Mouse (Mus musculus) layer of hippocampus, adult 11-12 months (tissue): ENCODE measurements at regions not wholly inside any gene's neighbourhood (a gene's known extent, or its start where the extent isn't known, plus 50 kb on each side); places are given as distances from the start of the nearest gene placed in this dataset.

Experiments
- DNase-seq: peaks from one replicate; pipeline ENCODE4 v3.0.0; 2022; ENCODE audit warnings: low spot score

DNA sequence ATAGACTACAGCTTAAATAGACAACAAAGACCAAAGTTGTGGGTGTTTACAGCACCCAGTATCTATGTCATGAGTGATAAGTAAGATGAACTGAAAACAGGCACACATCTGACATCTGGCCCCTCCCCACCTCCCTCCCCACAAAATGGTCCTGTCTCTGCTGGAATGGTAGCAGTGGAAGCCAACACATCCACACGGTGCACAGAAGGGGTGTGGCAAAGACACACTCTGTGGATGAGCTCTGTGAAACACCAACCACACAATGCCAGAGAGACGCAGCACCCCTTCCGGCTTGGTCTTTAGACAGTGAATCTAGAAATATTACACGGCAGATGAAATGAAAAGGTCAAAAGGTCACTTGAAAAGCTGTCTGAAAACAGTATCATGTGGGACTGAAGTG, 85.6 kb downstream of the Fgf18 start:
- DNase-seq, result no peak

DNA sequence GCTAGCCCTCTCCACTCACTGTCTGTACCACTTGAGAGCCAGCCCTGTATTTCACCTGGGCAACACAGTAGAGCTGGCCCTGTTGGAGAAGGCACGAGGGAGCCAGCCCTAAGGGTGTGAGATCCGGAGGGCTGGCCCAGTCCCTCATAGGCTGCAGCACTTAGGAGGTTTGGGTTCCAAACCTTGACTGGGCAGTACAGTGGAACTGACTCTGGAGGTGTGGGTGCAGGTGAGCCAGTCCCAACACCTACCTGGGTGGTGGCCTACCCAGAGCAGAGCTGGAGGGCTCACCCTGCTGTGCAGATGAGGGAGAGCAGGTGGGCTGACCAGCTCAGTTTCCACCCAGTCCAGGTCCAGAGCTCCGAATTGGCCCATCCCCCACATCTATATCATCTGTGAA, 86.8 kb downstream of the Fgf18 start:
- DNase-seq, result no peak

DNA sequence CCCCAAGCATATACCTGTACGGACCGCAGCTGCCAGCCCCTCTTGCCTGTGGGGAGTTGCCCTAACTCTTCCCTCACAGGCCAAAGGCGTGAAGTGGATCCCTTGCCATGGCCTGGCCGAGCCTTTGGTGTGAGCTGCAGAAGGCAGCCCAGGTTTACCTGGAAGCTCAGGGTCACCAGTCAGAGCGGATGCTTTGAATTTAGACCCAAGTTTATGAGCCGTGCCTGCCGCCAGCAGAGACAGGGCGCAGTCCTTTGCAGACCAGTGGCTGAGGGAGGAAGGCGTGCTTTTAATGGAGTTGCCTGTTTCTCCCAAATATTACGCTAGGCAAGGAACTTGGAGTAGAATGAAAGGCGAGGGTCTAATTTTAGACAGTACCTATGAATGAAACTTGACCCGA, 97.0 kb downstream of the Fgf18 start:
- DNase-seq, result no peak

DNA sequence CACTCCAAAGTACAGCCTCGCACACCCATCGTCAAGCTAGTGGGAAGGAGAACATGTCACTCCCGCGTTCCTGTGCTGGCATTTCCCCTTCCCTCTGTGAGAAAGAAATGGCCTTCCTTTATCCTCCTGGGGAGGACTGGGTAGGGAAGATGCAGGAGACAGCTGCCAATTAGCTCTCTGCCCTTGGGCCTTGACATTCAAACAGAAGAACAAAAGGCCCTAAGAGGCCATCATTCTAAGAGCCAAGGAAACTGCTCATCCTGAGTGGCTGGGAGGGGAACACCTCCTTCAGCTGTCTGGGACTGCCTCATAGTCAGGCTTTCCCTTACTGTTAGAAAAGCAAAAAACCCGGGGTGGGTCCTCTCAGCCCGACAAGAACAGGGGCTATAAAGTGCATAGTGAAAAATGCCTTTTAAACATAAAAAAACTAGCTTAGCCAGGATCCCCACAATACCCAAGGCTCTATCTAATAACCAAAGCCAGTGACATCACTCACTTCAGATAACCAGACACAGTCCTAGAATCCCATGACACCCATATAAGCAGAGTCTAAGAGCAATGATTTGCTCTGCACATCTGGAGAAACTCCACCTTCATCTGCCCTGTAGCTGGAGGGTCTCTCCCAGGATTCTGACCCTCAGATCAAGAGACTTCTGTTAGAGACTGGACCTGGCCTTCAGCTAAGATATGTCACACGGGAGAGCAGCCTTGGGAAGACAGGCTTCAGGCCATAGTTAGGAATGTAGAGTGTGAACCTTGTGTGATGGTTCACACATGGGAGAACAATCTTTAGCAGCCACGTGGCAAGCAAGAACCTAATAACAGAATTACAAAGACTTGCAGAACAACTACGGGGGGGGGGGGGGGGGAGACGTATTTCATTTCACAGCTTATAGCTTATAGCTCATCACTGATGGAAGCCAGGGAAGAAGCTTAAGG, 107.1 kb downstream of the Fgf18 start:
- DNase-seq, result no peak

DNA sequence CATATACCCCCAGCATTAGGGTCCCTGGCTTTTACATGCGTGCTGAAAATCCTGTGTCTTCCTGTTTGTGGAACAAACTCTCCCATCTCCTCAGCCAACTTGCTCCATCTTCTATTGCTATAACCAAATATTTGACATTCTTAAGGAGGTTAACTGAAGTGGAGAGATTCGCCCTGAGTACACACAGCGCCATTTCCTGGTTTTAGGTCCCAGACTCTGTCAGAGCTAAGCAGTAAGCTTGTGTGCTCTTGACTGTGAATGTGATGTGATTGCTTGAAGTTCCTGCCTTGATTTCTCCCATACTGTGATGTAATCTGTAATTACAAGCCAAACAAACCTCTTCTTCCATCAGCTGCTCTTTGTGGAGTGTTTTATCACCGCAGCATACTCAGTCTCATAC, 110.8 kb downstream of the Fgf18 start:
- no peak for DNase-seq

DNA sequence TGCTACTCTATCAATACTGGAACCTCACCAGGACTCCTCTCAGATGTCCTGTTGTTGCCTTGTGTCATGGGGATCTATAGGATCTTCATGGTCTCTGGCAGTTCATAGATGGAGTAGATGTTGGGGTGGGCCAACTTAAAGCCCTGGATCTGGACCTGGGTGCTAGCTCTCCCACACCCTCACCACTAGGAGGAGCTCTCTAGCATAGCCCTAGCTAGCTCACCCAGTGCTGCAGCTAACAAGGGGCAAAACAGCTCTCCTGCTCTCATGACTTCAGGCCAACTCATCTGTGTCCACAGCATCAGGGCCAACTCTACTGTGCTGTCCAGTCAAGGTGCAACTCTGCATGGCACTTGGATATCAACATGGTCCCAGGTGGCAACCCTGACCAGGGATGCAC, 118.3 kb downstream of the Fgf18 start:
- no peak for DNase-seq

DNA sequence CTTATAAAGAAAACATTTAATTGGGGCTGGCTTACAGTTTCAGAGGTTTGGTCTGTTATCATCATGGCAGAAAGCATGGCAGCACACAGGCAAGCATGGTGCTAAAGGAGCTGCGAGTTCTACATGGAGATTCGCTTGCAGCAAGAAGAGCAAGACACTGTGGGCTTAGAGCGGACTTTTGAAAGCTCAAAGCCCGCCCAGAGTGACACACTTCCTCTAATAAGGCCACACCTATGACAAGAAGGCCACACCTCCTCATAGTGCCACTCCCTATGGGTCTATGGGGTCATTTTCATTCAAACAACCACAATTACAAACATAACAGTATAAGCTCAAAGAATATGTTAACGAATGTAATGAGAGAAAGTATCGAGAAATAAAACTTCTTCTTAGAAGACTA, 120.1 kb downstream of the Fgf18 start:
- DNase-seq, result no peak

DNA sequence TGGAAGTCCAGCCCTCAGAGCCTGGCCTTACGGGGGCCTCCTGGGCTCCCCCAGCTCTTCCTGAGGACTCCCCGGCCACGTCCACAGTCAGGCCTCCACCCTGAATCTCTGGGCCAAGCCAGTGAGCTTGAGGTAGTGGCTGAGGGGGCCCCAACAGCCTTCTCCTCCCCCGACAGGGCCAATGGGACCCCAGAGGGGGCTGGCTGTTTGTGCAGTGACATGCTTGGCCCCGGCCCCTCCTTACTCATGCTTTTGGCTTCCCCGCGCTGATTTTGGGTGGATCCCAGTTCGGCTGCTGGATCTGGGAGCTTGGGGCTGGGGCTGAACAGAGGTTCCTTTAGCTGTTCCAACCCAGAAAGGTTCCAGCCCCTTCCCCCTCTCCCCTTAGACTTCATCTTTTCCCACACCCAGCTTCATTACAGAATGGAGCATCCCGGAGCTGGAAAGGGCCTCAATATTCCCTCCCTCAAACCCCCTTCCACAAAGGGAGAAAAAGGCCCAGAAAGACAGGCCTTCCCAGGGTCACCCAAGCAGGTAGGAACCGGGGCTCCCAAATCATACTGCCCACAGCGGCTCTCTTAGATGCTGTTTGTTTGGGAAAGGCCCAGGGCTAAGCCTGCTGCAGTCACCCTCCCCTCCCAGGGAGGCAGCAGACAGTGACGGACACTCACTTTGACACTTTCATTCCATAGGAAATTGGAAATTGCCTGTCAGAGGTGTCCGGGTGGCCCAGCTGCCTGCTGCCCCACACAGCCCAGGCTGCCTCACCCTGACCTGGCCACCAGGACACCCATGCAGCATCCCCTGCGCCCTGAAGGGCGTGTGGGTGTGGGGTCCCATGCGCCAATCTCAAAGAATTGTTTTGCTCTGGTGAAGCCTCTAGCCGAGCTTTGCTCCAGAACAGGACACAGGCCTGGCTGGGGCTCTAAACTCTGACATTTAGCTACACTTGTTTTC, 133.7 kb downstream of the Fgf18 start:
- no peak for DNase-seq

DNA sequence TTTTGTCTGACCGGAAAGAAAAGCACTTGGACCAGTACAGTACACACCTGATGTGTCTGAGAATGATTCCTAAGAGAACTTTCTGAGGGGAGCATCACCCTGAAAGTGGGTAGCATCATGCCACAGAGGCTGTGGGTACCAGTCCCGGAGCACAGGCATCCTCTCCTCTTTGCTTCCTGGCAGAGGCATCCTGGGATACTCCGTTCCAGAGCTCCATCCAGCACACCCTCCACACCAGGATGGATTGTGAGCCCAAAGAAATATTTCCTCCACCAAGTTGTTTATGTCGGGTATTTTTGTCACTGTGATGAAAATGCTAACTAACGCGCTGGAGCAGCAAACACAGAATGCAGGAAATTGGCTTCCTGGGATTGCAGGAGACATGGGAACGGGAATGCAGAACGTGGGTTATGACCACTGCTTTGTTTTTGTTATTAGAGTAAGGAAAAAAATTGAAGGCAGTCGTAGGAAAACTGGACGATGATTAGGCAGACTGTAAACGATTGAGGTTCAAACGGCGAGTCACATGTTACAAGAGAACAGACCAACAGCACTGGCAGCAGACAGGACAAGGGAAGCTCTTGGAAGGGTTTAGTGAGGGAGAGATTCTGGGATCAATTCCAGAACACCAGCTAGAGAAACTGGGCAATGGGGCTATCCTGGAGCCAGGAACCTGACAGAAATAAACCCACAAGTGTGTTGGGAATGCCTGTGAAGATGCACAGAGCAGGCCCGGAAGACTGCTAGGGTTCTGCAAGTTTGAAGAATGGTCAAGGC, 134.6 kb downstream of the Fgf18 start:
- DNase-seq, result no peak

DNA sequence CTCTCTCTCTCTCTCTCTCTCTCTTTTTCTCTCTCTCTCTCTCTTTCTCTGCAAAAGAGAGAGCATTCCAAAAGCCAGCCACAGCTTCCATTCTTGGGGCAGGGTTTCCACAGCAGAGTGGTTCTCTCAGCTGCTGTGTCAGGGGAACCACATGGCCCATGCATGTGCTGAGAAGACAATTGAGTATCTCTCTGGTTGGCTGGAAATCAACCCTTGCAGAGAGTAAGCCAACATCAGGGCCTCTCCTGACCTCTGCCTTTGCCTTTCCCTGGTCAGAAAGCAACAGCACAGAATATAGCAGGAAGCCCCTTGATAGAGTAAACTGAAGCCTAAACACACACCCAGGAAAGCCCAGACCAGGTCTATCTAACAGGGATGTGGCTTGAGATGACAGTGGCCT, 138.6 kb downstream of the Fgf18 start:
- DNase-seq, result no peak

DNA sequence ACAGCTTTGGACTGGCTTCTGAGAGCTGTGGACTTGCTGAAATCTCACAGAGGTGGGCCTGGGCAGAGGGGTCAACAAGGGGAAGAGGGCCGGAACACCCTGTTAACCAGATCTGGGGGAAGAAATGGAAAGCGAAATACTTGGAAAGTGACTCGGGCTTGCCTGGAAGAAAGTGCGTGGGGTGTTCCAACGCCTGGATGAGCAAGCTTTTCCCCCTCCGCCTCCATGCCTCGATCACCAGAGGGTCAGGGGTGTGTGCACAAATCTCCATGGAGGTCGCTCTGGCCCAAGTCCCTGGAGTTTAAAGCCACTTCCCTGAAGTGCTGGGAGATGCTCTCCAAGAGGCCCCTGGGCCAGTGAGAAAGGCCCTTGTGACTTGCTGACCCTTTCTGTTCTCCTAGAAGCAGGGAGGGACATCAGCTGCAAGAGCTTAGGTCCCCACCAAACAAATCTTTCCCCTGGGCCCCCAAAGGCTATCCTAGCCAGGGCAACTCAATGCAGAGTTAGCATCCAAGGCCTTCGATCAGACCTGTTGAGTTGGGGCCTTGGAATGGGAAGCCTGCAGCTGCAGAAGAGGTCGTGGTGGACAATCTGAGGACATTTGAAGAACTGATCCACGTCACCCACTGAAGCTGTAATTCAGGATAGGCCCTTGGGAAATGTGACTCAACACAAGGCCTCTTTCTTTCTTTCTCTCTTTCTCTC, 139.2 kb downstream of the Fgf18 start:
- DNase-seq, result no peak

DNA sequence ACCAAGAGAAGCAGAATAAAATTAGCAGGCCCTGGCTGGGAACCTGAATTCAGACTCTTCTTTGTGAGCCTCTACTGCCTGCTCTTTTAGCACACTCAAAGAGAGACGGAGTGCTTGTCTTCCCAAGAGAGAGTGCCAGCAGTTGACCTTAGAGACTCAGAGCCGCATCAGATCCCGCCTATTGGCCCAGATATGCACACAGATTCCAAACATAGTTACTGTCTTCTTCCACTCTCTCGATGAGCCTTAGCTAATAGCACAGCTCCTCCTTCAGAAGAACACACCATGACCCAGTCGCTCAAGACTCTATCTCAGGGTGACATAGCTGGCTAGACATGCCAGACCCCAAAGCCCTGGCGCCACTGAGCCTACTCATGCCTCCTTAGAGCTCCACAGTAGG, 139.8 kb downstream of the Fgf18 start:
- no peak for DNase-seq

DNA sequence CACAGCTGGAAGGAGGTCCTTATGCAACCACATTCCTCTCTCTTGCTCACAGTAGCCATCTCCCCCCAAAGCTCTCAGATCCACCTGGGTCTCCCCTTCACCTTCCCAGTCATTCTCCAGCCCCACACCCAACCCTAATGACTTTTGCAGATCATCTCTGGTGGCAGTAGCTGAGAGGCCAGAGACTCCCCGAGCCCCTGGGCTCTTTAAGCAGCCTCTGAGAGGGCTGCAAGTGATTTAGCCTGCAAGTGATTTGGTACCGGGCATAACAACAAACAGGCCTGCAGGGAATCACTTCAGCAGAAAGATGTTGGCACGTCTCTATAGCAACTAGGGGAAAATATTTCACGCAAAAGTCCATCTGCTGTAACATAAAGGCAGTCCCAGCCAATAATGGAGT, 142.0 kb downstream of the Fgf18 start:
- no peak for DNase-seq

DNA sequence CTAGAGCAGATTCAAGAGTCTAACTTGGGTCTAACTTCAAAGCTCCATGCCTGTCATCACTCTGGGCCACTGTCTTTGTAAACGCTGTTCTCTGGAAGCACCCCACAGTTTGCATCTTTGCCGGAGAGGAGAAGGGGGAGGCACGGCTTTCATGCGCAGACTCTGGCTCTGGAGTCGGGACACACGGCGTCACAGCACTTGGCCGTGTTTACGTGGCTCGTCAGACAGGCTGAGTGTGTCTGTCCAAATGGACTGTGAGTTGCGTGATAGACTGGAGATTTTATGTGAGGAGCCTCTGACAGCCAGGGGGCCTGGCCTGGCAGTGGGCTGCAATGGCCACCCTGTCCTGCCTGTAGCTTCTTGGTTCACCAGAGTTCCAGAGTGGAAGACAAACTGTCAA, 142.6 kb downstream of the Fgf18 start:
- DNase-seq, result no peak

DNA sequence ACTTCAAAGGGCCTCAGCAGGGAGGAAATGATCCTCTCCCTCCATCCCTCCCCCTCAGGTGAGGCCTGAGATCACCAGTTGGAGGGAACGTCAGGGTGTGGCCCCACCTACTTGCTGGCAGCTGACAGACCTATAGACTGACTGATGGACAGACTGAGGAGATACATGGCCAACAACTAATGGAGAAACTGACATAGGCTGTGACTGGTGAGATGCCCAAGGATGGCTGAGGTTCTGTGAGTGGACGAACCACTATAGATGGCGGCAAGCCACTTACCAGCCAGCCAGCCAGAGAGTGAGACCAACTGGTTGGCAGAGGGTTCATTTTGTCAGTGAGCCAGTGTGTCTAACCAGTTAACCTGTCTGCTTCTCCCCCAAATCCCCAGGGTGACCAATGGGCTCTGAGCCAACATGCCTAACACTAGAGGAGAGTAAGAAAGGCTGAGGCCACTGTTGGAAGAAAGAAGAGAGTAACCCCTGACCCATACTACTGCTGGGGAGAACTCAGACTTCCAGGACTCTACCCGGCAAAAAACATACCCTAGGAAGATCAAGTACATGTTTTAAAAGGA, 147.4 kb downstream of the Fgf18 start:
- no peak for DNase-seq

DNA sequence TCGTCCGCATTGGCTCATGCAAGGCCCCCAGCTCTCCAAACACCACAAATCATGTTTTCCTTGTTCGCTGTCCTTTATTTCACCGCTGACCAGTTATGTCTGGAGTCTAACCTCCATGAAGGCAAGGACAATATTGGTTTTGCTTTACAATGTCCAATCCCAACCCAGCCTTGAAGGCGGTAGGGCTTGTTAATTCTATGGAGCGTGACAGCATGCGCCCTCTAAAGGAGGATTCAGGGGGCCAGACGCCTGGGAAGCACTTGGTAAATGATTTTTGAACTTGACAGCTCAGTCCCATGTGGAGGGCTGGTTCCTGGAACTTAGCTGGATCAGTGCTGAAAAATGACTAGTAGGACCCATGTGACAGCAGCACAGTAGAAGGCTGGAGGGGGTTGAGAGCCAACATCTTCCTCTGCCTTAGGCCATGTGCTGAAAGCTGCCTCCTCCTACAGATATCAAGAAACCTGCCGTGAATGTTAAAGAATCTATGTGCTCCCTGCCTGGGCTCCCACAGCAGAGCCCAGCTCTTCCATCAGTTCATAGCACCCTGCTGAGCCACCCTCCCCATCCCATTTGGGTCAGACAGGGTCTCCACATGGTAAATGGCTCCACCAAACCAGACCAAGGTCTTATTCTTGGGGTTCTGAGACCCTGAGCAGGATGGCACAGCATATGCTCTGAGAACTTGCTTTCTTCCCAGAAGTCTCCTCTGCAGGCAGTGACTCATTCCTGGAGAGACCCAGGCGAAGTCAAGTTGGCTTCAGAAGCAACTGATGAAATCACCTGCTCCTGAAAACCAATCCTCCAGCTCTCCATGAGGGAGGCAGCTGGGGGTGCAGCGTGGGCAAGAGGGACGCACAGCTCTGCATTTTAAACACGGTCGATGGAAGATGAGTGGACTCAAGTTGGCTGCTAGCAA, 148.3 kb downstream of the Fgf18 start:
- no peak for DNase-seq

DNA sequence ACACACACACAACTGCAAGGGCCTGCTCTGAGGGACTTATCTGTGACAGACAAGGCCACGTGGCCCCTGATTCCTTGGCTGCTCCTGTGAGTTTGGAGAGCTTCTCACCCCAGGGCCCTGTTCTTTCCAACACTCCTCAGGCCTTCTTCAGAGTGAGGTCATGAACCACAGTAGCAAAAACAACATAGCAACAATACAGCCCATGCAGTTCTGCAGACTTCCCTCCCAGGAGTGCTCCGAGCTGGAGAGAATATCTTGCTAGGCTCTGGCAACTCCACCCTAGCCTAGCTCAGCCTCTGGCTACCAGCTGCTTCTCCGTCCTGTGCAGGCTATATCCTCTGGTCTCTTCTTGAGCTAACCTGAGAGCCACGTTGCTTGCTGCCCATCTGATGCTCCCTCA, 152.8 kb downstream of the Fgf18 start:
- DNase-seq, result no peak

DNA sequence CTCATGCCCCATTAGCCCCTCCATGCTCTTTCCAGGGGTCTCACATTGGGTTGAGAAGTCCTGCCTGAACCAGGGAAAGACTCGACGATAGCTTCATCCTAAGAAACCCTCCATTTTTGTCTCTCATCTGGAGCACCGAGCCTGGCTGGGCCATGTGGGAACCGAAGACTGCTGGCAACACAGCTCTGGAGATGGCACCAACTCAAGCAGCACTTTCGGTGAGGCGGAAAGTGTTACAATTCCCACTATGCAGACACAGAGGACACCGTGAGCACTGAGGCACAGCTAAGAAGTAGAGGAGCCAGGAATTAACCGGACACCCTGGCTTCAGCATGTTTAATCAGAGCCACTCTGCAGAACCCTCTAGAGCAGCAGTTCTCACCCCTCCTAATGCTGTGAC, 153.8 kb downstream of the Fgf18 start:
- DNase-seq, result no peak

DNA sequence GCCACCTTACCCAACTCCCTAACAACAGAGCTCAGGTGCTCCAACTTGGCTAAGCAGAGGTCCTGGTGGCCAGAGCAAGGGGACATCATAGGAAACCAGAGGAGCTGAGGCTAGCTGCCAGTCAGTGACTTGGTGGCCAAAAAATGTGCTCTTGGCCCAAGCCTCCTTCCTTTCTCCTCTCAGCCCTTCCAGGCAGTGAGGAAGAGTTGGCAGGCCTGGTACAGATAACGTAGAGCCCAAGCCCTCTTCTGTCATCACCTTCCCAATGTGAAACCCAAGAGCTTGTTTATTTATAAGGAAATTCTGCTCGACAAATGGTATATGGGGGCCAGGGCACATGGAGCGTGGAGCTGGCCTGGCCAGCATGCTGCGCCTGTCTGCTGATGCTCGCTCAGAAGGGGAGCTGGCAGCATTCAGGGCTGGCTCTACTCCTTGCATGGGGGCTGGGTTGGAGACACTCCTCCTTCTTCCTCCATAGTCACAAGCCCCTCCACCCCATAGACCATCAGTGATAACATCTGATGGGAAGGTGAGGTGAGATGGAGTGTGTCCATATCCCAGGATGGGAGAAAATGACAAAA, 156.1 kb downstream of the Fgf18 start:
- no peak for DNase-seq

DNA sequence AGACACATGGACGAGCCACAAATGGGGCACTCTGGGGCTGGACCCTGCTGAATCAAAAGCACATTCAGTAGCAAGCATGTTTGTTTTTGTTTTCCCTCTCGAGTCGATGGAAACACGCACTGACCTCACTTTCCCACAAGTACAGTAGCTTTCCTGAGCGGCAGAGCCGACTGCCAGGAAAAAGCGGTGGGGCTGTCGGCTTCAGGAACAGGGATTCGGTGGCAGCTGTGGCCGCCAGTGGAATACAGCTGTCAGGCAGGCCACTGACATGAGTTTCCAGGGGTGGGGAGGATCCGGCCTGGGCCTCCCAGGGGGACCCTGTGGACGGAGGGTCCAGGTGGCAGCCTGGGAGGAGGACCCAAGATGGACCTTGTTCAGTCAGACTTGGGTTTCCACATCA, 157.0 kb downstream of the Fgf18 start:
- no peak for DNase-seq
